Mouse (Mus musculus) megakaryocyte-erythroid progenitor cell, adult 5-6 weeks (primary cell): ENCODE data around the gene Dmrt2. TPM values are rescaled to one million over a fixed set of nuclear protein-coding genes. Genes with fewer than 3 reads are reported as not detected.

Experiments
- ATAC-seq: replicated peaks from 2 replicates; pipeline ENCODE4 v1.8.0; 2016; ENCODE audit warnings: mild to moderate bottlenecking, inconsistent platforms; ENCODE audit not compliant: severe bottlenecking, poor library complexity, low FRiP score, low TSS enrichment
- total RNA-seq, 2 experiments: library from RNA; stranded (forward) in 1 of 2; stranded (reverse) in 1 of 2; fragments of 200-1000, 215-1000 nt in 1 of 2; fragments of >200 nt in 1 of 2; fragmentation: Nextera tagmentation in 1 of 2; gene quantifications; 2 replicates each; pipeline ENCODE4 v1.2.3; 2014 to 2017

Dmrt2 gene
- total RNA-seq, 2 experiments from 2014 or later: not detected

- no peak for ATAC-seq
These were observed 1.8 kb downstream of the Dmrt2 start for GRCm38 (mm10) chr19:25674056-25674420.

- no peak for ATAC-seq
These were observed 2.5 kb downstream of the Dmrt2 start for GRCm38 (mm10) chr19:25674744-25675143.

- no peak for ATAC-seq
These were observed 3.7 kb downstream of the Dmrt2 start for GRCm38 (mm10) chr19:25675866-25676440.

- ATAC-seq: no peak
These were observed 26.6 kb downstream of the Dmrt2 start for GRCm38 (mm10) chr19:25698850-25699249.

GRCm38 (mm10) chr19:25713382-25713781, 41.2 kb downstream of the Dmrt2 start:
- ATAC-seq: no peak

GRCm38 (mm10) chr19:25714927-25715326, 42.7 kb downstream of the Dmrt2 start:
- no peak for ATAC-seq

- no peak for ATAC-seq
These were observed 50.4 kb downstream of the Dmrt2 start for GRCm38 (mm10) chr19:25722616-25723015.

Other genes with a start within 250 kb of the Dmrt2 start
- gene Dmrt1, start 166.8 kb upstream of the Dmrt2 start, total RNA-seq (2014; fragmentation: Nextera tagmentation): not detected in 2 replicates
- not detected in 2 replicates for gene Dmrt1, start 166.8 kb upstream of the Dmrt2 start, total RNA-seq (2017)
- gene Dmrt3, start 62.1 kb upstream of the Dmrt2 start, total RNA-seq (2014; fragmentation: Nextera tagmentation): not detected in 2 replicates
- not detected in 2 replicates for gene Dmrt3, start 62.1 kb upstream of the Dmrt2 start, total RNA-seq (2017)